Mouse (Mus musculus) left cerebral cortex, adult 8-10 months (tissue): ENCODE data around the gene Prkaca. TPM values are rescaled to one million over a fixed set of nuclear protein-coding genes. Genes with fewer than 3 reads are reported as not detected.
"Not testable (repeated sequence)": the region's sequence is repeated elsewhere in the genome, so short reads cannot be mapped to it uniquely, and the experiment has no call there.

Source experiments
- DNase-seq, 2 experiments: peaks; one replicate each; pipeline ENCODE4 v3.0.0; 2022; ENCODE audit warnings: low spot score in 2 of 2
- total RNA-seq, 4 experiments: library from RNA; stranded (reverse); gene quantifications; 2 replicates each; pipeline ENCODE4 v1.2.4; 2022

Gene Prkaca
- total RNA-seq, 4 experiments from 2014 or later, result 247 to 270 (median 264) TPM

DNA sequence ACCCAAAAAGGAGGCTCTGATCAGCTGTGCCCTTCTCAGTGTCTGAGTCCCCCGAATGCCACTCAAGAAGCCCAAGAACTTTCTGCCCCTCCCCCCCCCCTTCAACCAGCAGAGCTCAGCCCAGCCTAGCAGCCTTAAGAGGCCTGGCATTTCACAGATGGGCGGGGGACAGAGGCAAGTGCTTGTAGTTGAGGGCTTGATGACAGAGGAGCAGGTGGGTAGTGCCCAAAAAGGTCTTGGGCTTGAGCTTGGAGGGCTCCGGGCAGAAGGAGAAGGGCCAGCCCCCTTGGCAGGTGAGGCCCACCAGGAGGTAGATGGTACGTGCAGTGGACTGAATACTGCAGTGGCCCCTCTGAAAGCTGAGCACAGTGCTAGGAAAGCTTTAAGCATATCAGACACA is 1.7 kb downstream of the Prkaca start:
- no peak for DNase-seq

DNA sequence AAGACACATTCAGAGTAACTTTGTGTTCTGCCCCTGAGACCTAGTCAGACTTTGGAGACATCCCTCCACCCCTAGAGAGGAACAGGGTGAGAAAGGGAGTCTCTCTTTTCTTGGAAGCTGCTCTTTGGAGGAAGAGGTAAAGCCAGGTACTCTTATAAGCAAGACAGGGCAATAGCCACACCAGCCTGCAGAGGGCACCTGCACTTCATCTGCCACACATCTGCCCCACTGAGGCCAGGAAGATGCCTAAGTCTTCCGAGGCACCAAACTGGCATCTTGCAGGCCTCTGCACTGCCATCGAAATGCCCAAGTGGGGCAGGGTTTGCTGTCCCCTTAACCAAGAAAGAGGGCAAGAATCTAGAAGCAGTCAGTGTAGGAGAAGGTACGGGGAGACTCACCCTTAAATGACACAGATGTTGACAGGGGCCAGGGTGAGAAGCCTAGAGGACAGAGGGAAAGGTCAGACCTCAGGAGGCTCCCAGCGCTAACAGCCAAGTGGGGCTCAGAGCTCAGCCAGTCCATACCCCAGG is 3.4 kb downstream of the Prkaca start:
- no peak for DNase-seq

DNA sequence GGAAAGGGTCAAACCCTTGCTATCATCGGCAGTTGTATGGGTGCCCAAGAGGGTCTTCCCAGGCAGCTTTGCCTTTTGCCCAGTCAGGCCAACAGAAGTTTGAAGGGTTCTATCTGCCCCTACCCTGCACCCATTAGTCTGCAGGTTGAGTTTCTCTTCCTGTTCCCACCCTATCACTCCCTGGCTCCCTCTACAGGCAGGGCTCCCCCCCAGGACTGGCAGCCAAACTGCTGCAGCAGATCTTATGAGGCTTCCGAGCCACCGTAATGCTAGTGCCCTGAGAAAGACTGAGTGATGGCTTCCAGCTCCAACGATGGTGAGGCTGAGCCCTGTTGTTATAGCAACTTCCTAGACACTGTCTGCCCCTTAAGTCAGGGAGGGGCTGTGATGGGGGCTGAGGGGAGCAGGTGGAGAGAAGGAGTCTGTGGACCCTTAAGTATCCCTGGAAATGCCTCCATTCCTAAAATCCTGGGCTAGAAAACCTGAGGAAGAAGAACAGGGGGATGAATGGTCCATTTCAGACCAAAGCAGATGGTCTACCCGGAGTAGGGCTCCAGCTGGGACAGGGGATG is 4.1 kb downstream of the Prkaca start:
- no peak for DNase-seq

DNA sequence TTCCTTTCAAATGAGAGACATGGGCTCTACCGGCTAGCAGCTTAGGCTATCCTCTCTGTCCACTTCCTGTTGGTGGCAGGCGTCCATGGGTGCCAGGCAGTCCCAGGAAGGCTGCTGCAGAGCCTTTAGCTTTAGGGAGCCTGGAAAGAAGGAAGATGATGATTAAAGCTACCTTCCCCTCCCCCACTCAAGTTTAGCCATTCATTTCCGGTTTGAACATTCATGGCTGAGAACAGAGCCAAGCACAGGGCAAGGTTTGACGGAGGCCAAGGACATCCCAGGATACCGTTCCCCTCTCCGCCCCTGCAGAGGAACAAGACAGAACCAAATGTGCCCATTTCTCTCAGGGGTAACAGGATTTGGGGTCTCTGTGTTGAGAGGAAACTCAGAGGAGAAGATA is 4.9 kb downstream of the Prkaca start:
- DNase-seq, result no peak

DNA sequence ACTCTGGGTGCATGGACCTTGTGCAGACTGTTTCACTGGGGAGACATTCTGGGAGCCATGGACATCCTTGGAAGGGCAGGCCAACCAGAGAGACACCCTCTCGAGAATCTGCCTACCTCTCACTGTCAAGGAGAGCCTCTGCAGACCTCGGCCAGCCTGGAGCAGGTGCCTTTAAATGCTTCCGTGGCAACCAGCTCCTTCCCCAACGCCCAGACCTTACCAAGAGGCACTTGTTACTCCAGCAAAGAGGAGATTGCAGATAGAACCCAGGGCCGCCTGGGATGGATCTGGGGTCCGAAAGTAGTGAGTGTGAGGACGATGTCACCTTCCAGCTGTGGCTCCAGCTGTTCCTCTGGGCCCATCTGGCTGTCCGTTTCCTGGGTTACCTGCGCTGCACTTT is 5.4 kb downstream of the Prkaca start:
- no peak for DNase-seq

- DNase-seq, result no peak
Observed at GRCm38 (mm10) chr8:83980250-83980649, 7.5 kb downstream of the Prkaca start.

DNA sequence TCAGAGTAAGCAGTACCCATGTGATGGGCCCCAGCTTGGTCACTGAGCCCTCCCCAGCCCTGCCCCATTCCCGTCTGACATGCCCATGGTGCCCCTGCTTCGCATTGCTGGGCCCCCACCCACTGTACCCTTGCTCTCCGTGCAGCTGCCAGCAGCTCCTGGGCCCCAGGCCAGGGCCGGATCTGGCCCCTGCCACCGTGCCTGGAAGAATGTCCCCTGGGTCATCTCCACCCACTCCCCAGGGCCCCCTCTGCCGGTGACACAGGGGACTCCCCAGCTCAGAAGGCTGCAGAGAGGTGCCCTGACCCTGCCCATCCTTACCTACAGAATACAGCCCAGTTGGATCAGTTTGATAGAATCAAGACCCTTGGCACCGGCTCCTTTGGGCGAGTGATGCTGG is 8.1 kb downstream of the Prkaca start:
- DNase-seq, result no peak

- DNase-seq, result no peak
Observed at GRCm38 (mm10) chr8:83981533-83981932, 8.7 kb downstream of the Prkaca start.

DNA sequence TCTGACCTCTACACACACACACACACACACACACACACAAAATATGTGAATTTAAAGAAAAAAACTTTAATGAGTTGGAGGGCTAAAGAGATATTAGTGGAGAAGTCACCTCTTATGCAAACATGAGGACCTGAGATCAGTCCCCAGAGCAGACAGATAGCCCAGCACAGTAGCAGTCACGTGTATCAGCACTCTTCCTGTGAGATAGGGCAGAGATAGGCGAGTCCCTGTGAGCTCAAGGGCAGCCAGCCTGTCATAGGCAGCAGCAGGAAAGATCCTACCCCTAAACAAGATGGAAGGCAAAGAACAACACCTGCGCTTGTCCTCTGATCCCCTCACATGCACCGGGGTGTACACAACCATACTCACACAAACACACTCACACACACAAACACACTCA is 9.7 kb downstream of the Prkaca start:
- DNase-seq, result no peak

DNA sequence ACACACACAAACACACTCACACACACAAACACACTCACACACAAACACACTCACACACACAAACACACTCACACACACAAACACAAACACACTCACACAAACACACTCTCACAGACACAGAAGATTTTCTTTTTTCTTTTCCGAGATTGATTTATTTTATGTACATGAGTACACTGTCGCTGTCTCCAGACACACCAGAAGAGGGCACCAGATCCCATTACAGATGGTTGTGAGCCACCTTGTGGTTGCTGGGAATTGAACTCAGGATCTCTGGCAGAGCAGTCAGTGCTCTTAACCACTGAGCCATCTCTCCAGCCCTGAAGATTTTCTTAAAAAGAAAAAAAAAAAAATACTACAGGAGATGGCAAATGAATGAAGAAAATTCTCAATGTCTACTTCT is 10.4 kb downstream of the Prkaca start:
- DNase-seq, result not testable (repeated sequence)

DNA sequence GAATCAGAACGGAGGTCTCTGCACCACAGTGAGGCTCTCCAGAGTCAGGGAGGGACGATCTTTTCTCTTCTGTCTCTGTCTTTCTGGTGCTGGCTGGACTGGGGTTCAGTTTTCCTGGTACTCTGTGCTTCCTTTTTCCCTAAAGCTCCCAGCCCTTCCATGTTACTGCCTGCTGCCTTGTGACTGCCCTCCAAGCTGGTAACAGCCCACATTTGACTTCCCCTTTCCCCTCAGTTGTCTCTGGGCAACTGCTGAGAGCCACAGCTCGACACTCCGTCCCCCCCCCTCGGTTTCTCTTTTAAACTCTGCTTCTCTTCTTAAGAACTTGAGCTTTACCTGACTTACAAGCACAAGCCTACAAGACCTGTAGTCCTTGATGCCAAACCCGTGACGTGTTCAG is 16.4 kb downstream of the Prkaca start:
- no peak for DNase-seq

DNA sequence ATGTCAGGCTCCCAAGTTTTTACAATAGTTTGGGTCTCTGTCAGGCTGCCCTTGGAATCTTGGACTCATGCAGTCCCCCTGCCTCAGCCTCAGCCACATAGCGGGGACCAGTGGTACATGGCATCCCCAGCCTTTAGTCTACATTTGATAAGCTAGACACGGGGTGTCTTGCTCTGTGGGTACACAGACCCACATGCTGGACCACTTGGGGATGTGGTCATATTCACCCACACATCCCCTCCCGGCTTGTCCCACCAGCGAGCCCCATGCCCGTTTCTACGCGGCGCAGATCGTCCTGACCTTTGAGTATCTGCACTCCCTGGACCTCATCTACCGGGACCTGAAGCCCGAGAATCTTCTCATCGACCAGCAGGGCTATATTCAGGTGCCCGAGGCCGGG is 17.4 kb downstream of the Prkaca start:
- DNase-seq, result no peak

DNA sequence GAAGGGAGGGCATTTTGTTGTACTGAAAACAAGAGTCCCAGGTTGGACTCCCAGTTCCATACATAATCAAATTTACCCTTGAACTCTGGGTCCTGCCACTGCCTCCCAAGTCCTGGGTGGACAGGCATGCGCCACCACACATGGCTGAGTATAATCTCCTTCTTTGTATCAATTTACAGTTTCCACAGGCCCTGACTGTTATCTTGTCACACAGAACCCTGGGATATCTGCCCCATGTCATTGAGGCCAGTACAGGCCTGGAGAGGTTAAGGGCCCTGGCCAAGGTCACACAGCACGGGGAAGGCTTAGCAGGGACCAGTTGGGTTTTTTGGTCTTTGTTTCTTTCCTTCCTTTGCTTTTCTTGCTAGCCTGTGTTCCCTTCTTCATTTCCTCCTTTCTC is 19.7 kb downstream of the Prkaca start:
- no peak for DNase-seq

- DNase-seq, result no peak
Observed at GRCm38 (mm10) chr8:83994030-83994429, 21.2 kb downstream of the Prkaca start.

GRCm38 (mm10) chr8:83995973-83996372 is 23.2 kb downstream of the Prkaca start:
- DNase-seq, result peak in 1 of 2 experiments; percentile 38

- DNase-seq, result peak; percentile 67 to 75
Observed at GRCm38 (mm10) chr8:83996567-83997505, 24.0 kb downstream of the Prkaca start.

DNA sequence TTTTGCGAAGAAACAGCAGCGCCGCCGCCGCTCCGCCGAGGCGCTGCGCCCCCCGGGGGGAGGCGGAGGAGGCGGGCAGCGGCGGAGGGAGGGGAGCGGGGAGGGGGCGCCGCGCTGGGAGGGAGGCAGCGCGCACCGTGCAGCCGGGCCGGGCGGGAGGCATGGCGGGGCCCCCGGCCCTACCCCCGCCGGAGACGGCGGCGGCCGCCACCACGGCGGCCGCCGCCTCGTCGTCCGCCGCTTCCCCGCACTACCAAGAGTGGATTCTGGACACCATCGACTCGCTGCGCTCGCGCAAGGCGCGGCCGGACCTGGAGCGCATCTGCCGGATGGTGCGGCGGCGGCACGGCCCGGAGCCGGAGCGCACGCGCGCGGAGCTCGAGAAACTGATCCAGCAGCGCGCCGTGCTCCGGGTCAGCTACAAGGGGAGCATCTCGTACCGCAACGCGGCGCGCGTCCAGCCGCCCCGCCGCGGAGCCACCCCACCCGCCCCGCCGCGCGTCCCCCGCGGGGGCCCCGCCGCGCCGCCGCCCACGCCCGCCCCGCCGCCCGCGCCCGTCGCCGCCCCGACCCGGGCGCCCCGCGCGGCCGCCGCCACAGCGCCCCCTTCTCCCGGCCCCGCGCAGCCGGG is 24.8 kb downstream of the Prkaca start, which contains the start of gene Samd1:
Gene Samd1 (plus strand): TSS at position 162 of the 631 bp plus-strand sequence.
- peak in 1 of 2 experiments; percentile 57 for DNase-seq

- peak in 1 of 2 experiments; percentile 53 for DNase-seq
Observed at GRCm38 (mm10) chr8:83998231-83999056, 25.7 kb downstream of the Prkaca start.

DNA sequence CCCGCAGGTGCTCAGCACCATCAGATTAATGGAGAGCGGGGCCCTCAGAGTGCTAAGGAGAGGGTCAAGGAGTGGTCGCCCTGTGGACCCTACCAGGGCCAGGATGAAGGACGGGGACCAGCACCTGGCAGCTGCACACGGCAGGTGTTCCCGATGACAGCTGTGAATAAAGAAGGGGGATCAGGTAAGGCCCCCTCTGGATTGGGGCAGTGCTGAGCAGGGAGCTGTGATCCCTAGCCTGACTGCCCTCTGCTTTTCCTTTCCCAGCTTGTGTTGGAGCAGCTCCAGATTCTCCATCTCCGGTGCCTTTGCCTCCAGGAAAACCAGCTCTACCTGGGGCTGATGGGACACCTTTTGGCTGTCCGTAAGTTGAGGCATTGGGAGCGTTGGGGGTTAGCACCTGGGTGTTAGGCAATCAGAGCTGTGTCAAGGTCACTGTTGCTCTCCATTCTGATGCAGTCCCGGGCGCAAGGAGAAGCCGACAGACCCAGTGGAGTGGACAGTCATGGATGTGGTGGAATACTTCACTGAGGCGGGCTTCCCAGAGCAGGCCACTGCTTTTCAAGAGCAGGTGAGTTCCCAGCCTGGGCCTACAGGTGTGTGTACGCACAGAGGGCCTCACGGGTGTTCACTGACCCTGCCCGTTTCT is 26.4 kb downstream of the Prkaca start:
- peak in 1 of 2 experiments; percentile 38 for DNase-seq

- no peak for DNase-seq
Observed at GRCm38 (mm10) chr8:83999825-84000224, 27.0 kb downstream of the Prkaca start.
